Mouse (Mus musculus) lung, embryonic 15.5 days (tissue): ENCODE results near the gene Fam102b. TPM values are rescaled to one million over a fixed set of nuclear protein-coding genes. Genes with fewer than 3 reads are reported as not detected.

ENCODE experiments used
- ATAC-seq: fragments of 200-750 bp; cut with Nextera tagmentation; 2 replicates; pipeline ENCODE4 v1.8.0; 2017; ENCODE audit warnings: moderate number of reproducible peaks, borderline replicate concordance; ENCODE audit not compliant: low FRiP score, low TSS enrichment; ENCODE audit errors: extremely low read depth
- H3K27ac ChIP-seq: fragments of 300-500 bp; sonication (generic); 2 replicates; pipeline ENCODE4 v1.5.1; 2015; ENCODE audit warnings: moderate library complexity, mild to moderate bottlenecking, inconsistent platforms
- H3K27me3 ChIP-seq: fragments of 300-500 bp; sonication (generic); 2 replicates; pipeline ENCODE4 v1.6.1; 2015; ENCODE audit warnings: inconsistent platforms
- H3K36me3 ChIP-seq: fragments of 300-500 bp; sonication (generic); 2 replicates; pipeline ENCODE4 v1.6.1; 2015; ENCODE audit warnings: inconsistent platforms
- H3K4me1 ChIP-seq: fragments of 300-500 bp; sonication (generic); 2 replicates; pipeline ENCODE4 v1.6.1; 2015; ENCODE audit warnings: inconsistent platforms
- H3K4me2 ChIP-seq: fragments of 300-500 bp; sonication (generic); 2 replicates; pipeline ENCODE4 v1.6.1; 2015; ENCODE audit warnings: inconsistent platforms, mild to moderate bottlenecking, moderate library complexity
- H3K4me3 ChIP-seq: fragments of 300-500 bp; sonication (generic); 2 replicates; pipeline ENCODE4 v1.5.1; 2015; ENCODE audit warnings: mild to moderate bottlenecking, inconsistent platforms
- H3K9ac ChIP-seq: fragments of 300-500 bp; sonication (generic); 2 replicates; pipeline ENCODE4 v1.6.1; 2015; ENCODE audit warnings: inconsistent platforms
- H3K9me3 ChIP-seq: fragments of 300-500 bp; sonication (generic); 2 replicates; pipeline ENCODE4 v1.6.1; 2016; ENCODE audit warnings: inconsistent platforms
- WGBS: fragments of 180-500 bp; shearing (Covaris S2); methylation state at CpG from one replicate; pipeline ENCODE4 v1.1.7; 2015; 5-methylcytosine and 5-hydroxymethylcytosine counted together
- polyA plus RNA-seq: library from polyadenylated mRNA; unstranded; fragments of >200 nt; fragmentation: Nextera tagmentation; extraction: Ambion mirVana; gene quantifications from 2 replicates; pipeline ENCODE4 v1.2.1, GENCODE M21; 2015

Gene Fam102b
- polyA plus RNA-seq, 1 experiment from 2014 or later = 11.2 TPM

- no peak overlapping the region for H3K4me2 ChIP-seq
- H3K4me1 ChIP-seq = no peaks in the 10 kb centered on the region
- peaks cover 49% of the 10 kb centered on the region for H3K36me3 ChIP-seq
- 93% methylated on average over 13 of the region's 13 CpGs for WGBS
- no peak overlapping the region for H3K4me3 ChIP-seq
- H3K27me3 ChIP-seq = no peaks in the 10 kb centered on the region
- no peak overlapping the region for H3K9ac ChIP-seq
- ATAC-seq = no peak
- H3K9me3 ChIP-seq = no peaks in the 10 kb centered on the region
- H3K27ac ChIP-seq = no peak overlapping the region
Measured at GRCm38 (mm10) chr3:108977340-108978030, 49.9 kb downstream of the Fam102b start.

- 82% methylated on average over 15 of the region's 15 CpGs for WGBS
- Histone ChIP-seq H3K36me3 (peaks cover 40% of the 10 kb centered on the region), H3K9ac (no peak overlapping the region), H3K4me2 (no peak overlapping the region), H3K27me3 (no peaks in the 10 kb centered on the region), H3K27ac (no peak overlapping the region), H3K4me1 (no peaks in the 10 kb centered on the region), H3K9me3 (no peaks in the 10 kb centered on the region), H3K4me3 (no peak overlapping the region)
- ATAC-seq = no peak
Measured at GRCm38 (mm10) chr3:108974920-108975485, 52.4 kb downstream of the Fam102b start.

- no peak overlapping the region for H3K4me2 ChIP-seq
- peaks cover 31% of the 10 kb centered on the region for H3K36me3 ChIP-seq
- no peak overlapping the region for H3K27ac ChIP-seq
- no peaks in the 10 kb centered on the region for H3K27me3 ChIP-seq
- WGBS = 85% methylated on average over 13 of the region's 13 CpGs
- H3K4me3 ChIP-seq = no peak overlapping the region
- no peaks in the 10 kb centered on the region for H3K4me1 ChIP-seq
- H3K9me3 ChIP-seq = no peaks in the 10 kb centered on the region
- no peak for ATAC-seq
- H3K9ac ChIP-seq = no peak overlapping the region
Measured at GRCm38 (mm10) chr3:108973980-108974660, 53.3 kb downstream of the Fam102b start.

- WGBS = 91% methylated on average over 3 of the region's 3 CpGs
- H3K4me2 ChIP-seq = no peak overlapping the region
- H3K4me3 ChIP-seq = no peak overlapping the region
- no peak for ATAC-seq
- H3K9ac ChIP-seq = no peak overlapping the region
- H3K36me3 ChIP-seq = no peaks in the 10 kb centered on the region
- H3K27ac ChIP-seq = no peak overlapping the region
- peaks cover 8% of the 10 kb centered on the region for H3K4me1 ChIP-seq
- no peaks in the 10 kb centered on the region for H3K27me3 ChIP-seq
- H3K9me3 ChIP-seq = no peaks in the 10 kb centered on the region
Measured at GRCm38 (mm10) chr3:108966051-108966450, 61.4 kb downstream of the Fam102b start.

GRCm38 (mm10) chr3:108964361-108965044 lies 62.9 kb downstream of the Fam102b start:
- H3K9ac ChIP-seq = no peak overlapping the region
- no peak for ATAC-seq
- H3K4me2 ChIP-seq = no peak overlapping the region
- H3K9me3 ChIP-seq = no peaks in the 10 kb centered on the region
- H3K36me3 ChIP-seq = no peaks in the 10 kb centered on the region
- peaks cover 11% of the 10 kb centered on the region for H3K4me1 ChIP-seq
- H3K27ac ChIP-seq = no peak overlapping the region
- H3K27me3 ChIP-seq = no peaks in the 10 kb centered on the region
- no peak overlapping the region for H3K4me3 ChIP-seq
- WGBS = 70% methylated on average over 7 of the region's 7 CpGs

- H3K4me3 ChIP-seq = no peak overlapping the region
- H3K9ac ChIP-seq = no peak overlapping the region
- H3K27ac ChIP-seq = no peak overlapping the region
- H3K4me2 ChIP-seq = no peak overlapping the region
- no peak for ATAC-seq
- peaks cover 11% of the 10 kb centered on the region for H3K4me1 ChIP-seq
- no peaks in the 10 kb centered on the region for H3K36me3 ChIP-seq
- H3K9me3 ChIP-seq = no peaks in the 10 kb centered on the region
- H3K27me3 ChIP-seq = no peaks in the 10 kb centered on the region
- 75% methylated on average over 3 of the region's 3 CpGs for WGBS
Measured at GRCm38 (mm10) chr3:108963776-108964175, 63.6 kb downstream of the Fam102b start.

- Histone ChIP-seq H3K27ac (no peak overlapping the region), H3K4me3 (no peak overlapping the region), H3K9ac (no peak overlapping the region), H3K4me2 (no peak overlapping the region), H3K36me3 (no peaks in the 10 kb centered on the region), H3K4me1 (peaks cover 11% of the 10 kb centered on the region), H3K27me3 (no peaks in the 10 kb centered on the region), H3K9me3 (no peaks in the 10 kb centered on the region)
- no peak for ATAC-seq
- WGBS = 77% methylated on average over 3 of the region's 3 CpGs
Measured at GRCm38 (mm10) chr3:108963278-108963677, 64.1 kb downstream of the Fam102b start.

GRCm38 (mm10) chr3:108961655-108962054 lies 65.8 kb downstream of the Fam102b start:
- peak overlapping the region; percentile 38 for H3K4me2 ChIP-seq
- H3K27me3 ChIP-seq = no peaks in the 10 kb centered on the region
- H3K4me1 ChIP-seq = peaks cover 11% of the 10 kb centered on the region
- no peaks in the 10 kb centered on the region for H3K9me3 ChIP-seq
- WGBS = 32% methylated on average over 6 of the region's 6 CpGs
- H3K36me3 ChIP-seq = no peaks in the 10 kb centered on the region
- ATAC-seq = no peak
- no peak overlapping the region for H3K4me3 ChIP-seq
- H3K9ac ChIP-seq = 0 out of 2 replicates have a peak overlapping the region, but pooled peaks have one; percentile 3
- H3K27ac ChIP-seq = no peak overlapping the region

- ATAC-seq = peak; percentile 78; the same call in 1 of the 2 replicates
- no peak overlapping the region for H3K4me3 ChIP-seq
- no peaks in the 10 kb centered on the region for H3K27me3 ChIP-seq
- peak overlapping the region; percentile 38 for H3K4me2 ChIP-seq
- no peak overlapping the region for H3K27ac ChIP-seq
- H3K36me3 ChIP-seq = no peaks in the 10 kb centered on the region
- 31% methylated on average over 7 of the region's 7 CpGs for WGBS
- H3K9ac ChIP-seq = 0 out of 2 replicates have a peak overlapping the region, but pooled peaks have one; percentile 3
- peaks cover 11% of the 10 kb centered on the region for H3K4me1 ChIP-seq
- no peaks in the 10 kb centered on the region for H3K9me3 ChIP-seq
Measured at GRCm38 (mm10) chr3:108961226-108961625, 66.2 kb downstream of the Fam102b start.

GRCm38 (mm10) chr3:108959680-108960295 lies 67.6 kb downstream of the Fam102b start:
- Histone ChIP-seq H3K4me2 (no peak overlapping the region), H3K9me3 (no peaks in the 10 kb centered on the region), H3K36me3 (no peaks in the 10 kb centered on the region), H3K4me1 (peaks cover 11% of the 10 kb centered on the region), H3K27me3 (no peaks in the 10 kb centered on the region), H3K27ac (no peak overlapping the region), H3K4me3 (no peak overlapping the region), H3K9ac (no peak overlapping the region)
- ATAC-seq = no peak
- WGBS = 63% methylated on average over 13 of the region's 13 CpGs

GRCm38 (mm10) chr3:108957976-108958375 lies 69.4 kb downstream of the Fam102b start:
- Histone ChIP-seq H3K9ac (no peak overlapping the region), H3K9me3 (no peaks in the 10 kb centered on the region), H3K4me2 (no peak overlapping the region), H3K4me3 (no peak overlapping the region), H3K36me3 (no peaks in the 10 kb centered on the region), H3K27ac (no peak overlapping the region), H3K4me1 (peaks cover 11% of the 10 kb centered on the region), H3K27me3 (no peaks in the 10 kb centered on the region)
- no peak for ATAC-seq
